Mouse (Mus musculus): ENCODE results near the gene Tspan5. TPM values are rescaled to one million over a fixed set of nuclear protein-coding genes. Genes with fewer than 3 reads are reported as not detected.

Gene Tspan5
- total and polyA plus RNA-seq, 3 experiments: 28.1 to 35.1 TPM; not detected in 1

DNA sequence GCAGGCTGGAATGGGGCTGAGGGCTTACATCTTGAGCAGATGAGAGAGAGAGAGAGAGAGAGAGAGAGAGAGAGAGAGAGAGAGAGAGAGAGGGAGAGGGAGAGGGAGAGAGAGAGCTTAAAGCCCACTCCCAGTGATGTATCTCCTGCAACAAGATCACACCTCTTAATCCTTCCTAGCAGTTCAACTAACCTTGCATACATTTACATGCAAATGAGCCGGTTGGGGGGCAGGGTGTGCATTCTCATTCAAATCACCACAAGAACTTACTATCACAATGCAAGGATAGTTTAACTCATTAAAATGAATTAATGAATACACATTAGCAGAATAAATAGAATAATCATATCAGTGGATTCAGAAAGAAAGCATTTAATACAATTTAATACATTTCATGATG is 49.7 kb upstream of the Tspan5 start:
- no peaks in the 10 kb centered on the region for H3K79me2 ChIP-seq (ENCODE audit: control insufficient read depth, insufficient read depth, low read length, poor library complexity)
- no peaks in the 10 kb centered on the region for H3K4me1 ChIP-seq (ENCODE audit: control insufficient read depth in 1 of 2, insufficient read depth in 2 of 2, low read length in 2 of 2)
- H3K9me3 ChIP-seq (replicated peaks; ENCODE audit: insufficient read depth, low read length): no peaks in the 10 kb centered on the region
- H3K4me3 ChIP-seq (ENCODE audit: control insufficient read depth in 1 of 2, insufficient read depth in 1 of 2, low read depth in 2 of 2, low read length in 2 of 2): no peak overlapping the region
- H3K9ac ChIP-seq (ENCODE audit: control insufficient read depth, low read depth, low read length, poor library complexity, severe bottlenecking): no peak overlapping the region
- peaks cover 3 to 5% of the 10 kb centered on the region in 2 experiments; a peak in 2 of 4 replicates for H3K27me3 ChIP-seq (ENCODE audit: control insufficient read depth in 1 of 2, insufficient read depth in 2 of 2, low read length in 2 of 2)
- no peak for TF ChIP-seq MXI1 (IDR thresholded peaks at IDR 0.05; ENCODE audit: low read depth, low read length)
- TF ChIP-seq JUND (IDR thresholded peaks at IDR 0.05; ENCODE audit: low read depth, low read length): no peak
- TF ChIP-seq EP300 (IDR thresholded peaks at IDR 0.05; ENCODE audit: low read depth in 1 of 2, low read length in 2 of 2): no peak
- no peak for TF ChIP-seq ETS1 (IDR thresholded peaks at IDR 0.05; ENCODE audit: low read depth, low read length)
- TF ChIP-seq CTCF (IDR thresholded peaks at IDR 0.05 in 2 of 3, conservative IDR thresholded peaks at IDR 0.05 in 1 of 3; ENCODE audit: control insufficient read depth in 1 of 3, insufficient read depth in 1 of 3, low read depth in 2 of 3, low read length in 3 of 3, poor library complexity in 1 of 3, severe bottlenecking in 1 of 3): no peak
- no peak for TF ChIP-seq HCFC1 (IDR thresholded peaks at IDR 0.05; ENCODE audit: low read depth, low read length)
- TF ChIP-seq POLR2AphosphoS5 (IDR thresholded peaks at IDR 0.05; ENCODE audit: borderline replicate concordance, low read depth, low read length): no peak
- no peak for TF ChIP-seq RAD21 (IDR thresholded peaks at IDR 0.05; ENCODE audit: low read depth, low read length)
- no peak for TF ChIP-seq ZKSCAN1 (IDR thresholded peaks at IDR 0.05; ENCODE audit: low read depth, low read length)
- no peak for TF ChIP-seq NELFE (IDR thresholded peaks at IDR 0.05; ENCODE audit: low read depth, low read length)
- no peak for TF ChIP-seq KAT2A (conservative IDR thresholded peaks at IDR 0.05; ENCODE audit: low read depth, low read length)
- no peak for TF ChIP-seq MAFK (IDR thresholded peaks at IDR 0.05; ENCODE audit: borderline replicate concordance, low read depth, low read length)
- no peak for TF ChIP-seq TCF12 (IDR thresholded peaks at IDR 0.05; ENCODE audit: low read depth, low read length)
- no peak for TF ChIP-seq ZMIZ1 (IDR thresholded peaks at IDR 0.05; ENCODE audit: low read depth, low read length)
- no peaks in the 10 kb centered on the region for H3K36me3 ChIP-seq (ENCODE audit: control insufficient read depth in 1 of 2, insufficient read depth in 2 of 2, low read length in 2 of 2)
- no peak for DNase-seq (ENCODE audit: low read depth, low spot score)
- no peak overlapping the region for H3K27ac ChIP-seq (ENCODE audit: control insufficient read depth, low read depth, low read length)

- no peaks in the 10 kb centered on the region for H3K79me2 ChIP-seq (ENCODE audit: control insufficient read depth, insufficient read depth, low read length, poor library complexity)
- no peaks in the 10 kb centered on the region for H3K9me3 ChIP-seq (replicated peaks; ENCODE audit: insufficient read depth, low read length)
- no peak for TF ChIP-seq MYB (IDR thresholded peaks at IDR 0.05; ENCODE audit: low read depth, low read length)
- TF ChIP-seq TCF12 (IDR thresholded peaks at IDR 0.05; ENCODE audit: low read depth, low read length): no peak
- TF ChIP-seq POLR2AphosphoS2 (IDR thresholded peaks at IDR 0.05; ENCODE audit: low read length): no peak
- TF ChIP-seq MYC (IDR thresholded peaks at IDR 0.05; ENCODE audit: low read depth, low read length): no peak
- no peak for TF ChIP-seq RAD21 (IDR thresholded peaks at IDR 0.05; ENCODE audit: low read depth, low read length)
These were observed 38.6 kb upstream of the Tspan5 start for GRCm38 (mm10) chr3:138703399-138703798.

More at GRCm38 (mm10) chr3:138703399-138703798, 38.6 kb upstream of the Tspan5 start:
- no peak for DNase-seq (ENCODE audit: low read depth, low spot score)
- Histone ChIP-seq H3K4me3 (ENCODE audit: control insufficient read depth in 1 of 2, insufficient read depth in 1 of 2, low read depth in 2 of 2, low read length in 2 of 2) (no peak overlapping the region), H3K27ac (ENCODE audit: control insufficient read depth, low read depth, low read length) (no peak overlapping the region), H3K36me3 (ENCODE audit: control insufficient read depth in 1 of 2, insufficient read depth in 2 of 2, low read length in 2 of 2) (no peaks in the 10 kb centered on the region), H3K27me3 (ENCODE audit: control insufficient read depth in 1 of 2, insufficient read depth in 2 of 2, low read length in 2 of 2) (peaks cover 0 to 3% of the 10 kb centered on the region in 2 experiments; a peak in 1 of 4 replicates), H3K9ac (ENCODE audit: control insufficient read depth, low read depth, low read length, poor library complexity, severe bottlenecking) (no peak overlapping the region), H3K4me1 (ENCODE audit: control insufficient read depth in 1 of 2, insufficient read depth in 2 of 2, low read length in 2 of 2) (no peaks in the 10 kb centered on the region)

All from MEL (cell line).